Mouse (Mus musculus) hindbrain, embryonic 12.5 days (tissue): ENCODE data around the gene Rps3. TPM values are rescaled to one million over a fixed set of nuclear protein-coding genes. Genes with fewer than 3 reads are reported as not detected.
"Not testable (repeated sequence)": the region's sequence is repeated elsewhere in the genome, so short reads cannot be mapped to it uniquely, and the experiment has no call there.

Experiments used
- ATAC-seq: fragments of 200-750 bp; cut with Nextera tagmentation; 2 replicates; pipeline ENCODE4 v1.8.0; 2017; ENCODE audit warnings: moderate TSS enrichment; ENCODE audit not compliant: low FRiP score
- H3K27ac ChIP-seq: fragments of 300-500 bp; sonication (generic); 2 replicates; pipeline ENCODE4 v1.5.1; 2016; ENCODE audit warnings: mild to moderate bottlenecking
- H3K27me3 ChIP-seq: fragments of 300-500 bp; sonication (generic); 2 replicates; pipeline ENCODE4 v1.6.1; 2016; ENCODE audit warnings: mild to moderate bottlenecking
- H3K36me3 ChIP-seq: fragments of 300-500 bp; sonication (generic); 2 replicates; pipeline ENCODE4 v1.6.1; 2016; ENCODE audit warnings: mild to moderate bottlenecking
- H3K4me1 ChIP-seq: fragments of 300-500 bp; sonication (generic); 2 replicates; pipeline ENCODE4 v1.6.1; 2016
- H3K4me2 ChIP-seq: fragments of 300-500 bp; sonication (generic); replicated peaks from 2 replicates; pipeline ENCODE4 v1.6.1; 2016; ENCODE audit warnings: mild to moderate bottlenecking
- H3K4me3 ChIP-seq: fragments of 300-500 bp; sonication (generic); 2 replicates; pipeline ENCODE4 v1.5.1; 2016; ENCODE audit warnings: mild to moderate bottlenecking
- H3K9ac ChIP-seq: fragments of 300-500 bp; sonication (generic); 2 replicates; pipeline ENCODE4 v1.6.1; 2016; ENCODE audit warnings: mild to moderate bottlenecking, moderate library complexity
- H3K9me3 ChIP-seq: fragments of 300-500 bp; sonication (generic); replicated peaks from 2 replicates; pipeline ENCODE4 v1.6.1; 2016; ENCODE audit warnings: mild to moderate bottlenecking
- WGBS: fragments of 180-500 bp; shearing (Covaris S2); methylation state at CpG from one replicate; pipeline ENCODE4 v1.1.7; 2016; 5-methylcytosine and 5-hydroxymethylcytosine counted together
- polyA plus RNA-seq: library from polyadenylated mRNA; unstranded; fragments of >200 nt; fragmentation: Nextera tagmentation; extraction: Ambion mirVana; gene quantifications from 2 replicates; pipeline ENCODE4 v1.2.1, GENCODE M21; 2016

Gene Rps3
- polyA plus RNA-seq = 512 and 534 TPM in 2 replicates

GRCm38 (mm10) chr7:99483271-99483923 lies at the start of gene Rps3:
TSS of gene Rps3 (minus strand) at chr7:99483738.
- Histone ChIP-seq H3K4me3 (peak within 1 kb of the TSS; percentile 84), H3K4me1 (peaks cover 36% of the 10 kb centered on the region), H3K27me3 (peaks cover 15% of the 10 kb centered on the region), H3K4me2 (peak within 1 kb of the TSS; percentile 85), H3K9me3 (no peaks in the 10 kb centered on the region), H3K36me3 (peaks cover 37% of the 10 kb centered on the region), H3K9ac (peak within 1 kb of the TSS; percentile 96), H3K27ac (peak within 1 kb of the TSS; percentile 87)
- ATAC-seq = peak; percentile 96
- WGBS = under 1% methylated on average over 45 of the region's 45 CpGs

GRCm38 (mm10) chr7:99532526-99532925 lies 49.0 kb upstream of the Rps3 start:
- Histone ChIP-seq H3K9me3 (no peaks in the 10 kb centered on the region), H3K27ac (no peak overlapping the region), H3K4me2 (no peak overlapping the region), H3K9ac (no peak overlapping the region), H3K27me3 (no peaks in the 10 kb centered on the region; the same call in 1 of the 2 replicates), H3K36me3 (no peaks in the 10 kb centered on the region), H3K4me1 (peaks cover 30% of the 10 kb centered on the region), H3K4me3 (no peak overlapping the region)
- ATAC-seq = no peak
- WGBS = 90% methylated on average over 4 of the region's 4 CpGs

- Histone ChIP-seq H3K9me3 (no peaks in the 10 kb centered on the region), H3K27me3 (no peaks in the 10 kb centered on the region), H3K9ac (no peak overlapping the region), H3K36me3 (no peaks in the 10 kb centered on the region), H3K4me2 (no peak overlapping the region), H3K27ac (no peak overlapping the region), H3K4me1 (peaks cover 20% of the 10 kb centered on the region), H3K4me3 (no peak overlapping the region)
- ATAC-seq = no peak
- WGBS = 79% methylated on average over 3 of the region's 3 CpGs
Measured at GRCm38 (mm10) chr7:99531408-99531970, 48.0 kb upstream of the Rps3 start.

DNA sequence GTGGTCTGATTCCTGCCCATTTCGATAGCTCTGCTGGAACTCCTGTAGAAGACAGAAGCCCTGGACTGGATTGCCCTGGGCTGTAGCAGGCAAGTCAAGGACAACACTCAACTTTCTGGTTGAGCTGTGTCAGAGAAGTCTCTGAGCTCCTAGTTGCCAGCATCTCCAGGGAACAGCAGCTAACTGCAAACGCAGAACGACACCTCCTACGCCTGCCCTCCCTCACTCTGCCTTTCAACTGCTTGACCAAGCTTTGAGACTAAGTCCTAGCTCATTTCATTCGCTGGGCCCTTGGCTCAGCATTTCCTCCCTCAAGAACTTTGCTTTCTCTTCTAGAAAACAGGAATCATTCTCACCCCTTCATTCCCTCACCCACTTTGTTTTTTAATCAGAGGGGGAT lies 45.9 kb upstream of the Rps3 start:
- ATAC-seq = no peak
- H3K4me1 ChIP-seq = peaks cover 8% of the 10 kb centered on the region
- no peak overlapping the region for H3K9ac ChIP-seq
- H3K9me3 ChIP-seq = no peaks in the 10 kb centered on the region
- no peak overlapping the region for H3K4me2 ChIP-seq
- H3K27ac ChIP-seq = no peak overlapping the region
- no peak overlapping the region for H3K4me3 ChIP-seq
- WGBS = 53% methylated on average over 5 of the region's 5 CpGs
- no peaks in the 10 kb centered on the region for H3K27me3 ChIP-seq
- no peaks in the 10 kb centered on the region for H3K36me3 ChIP-seq

DNA sequence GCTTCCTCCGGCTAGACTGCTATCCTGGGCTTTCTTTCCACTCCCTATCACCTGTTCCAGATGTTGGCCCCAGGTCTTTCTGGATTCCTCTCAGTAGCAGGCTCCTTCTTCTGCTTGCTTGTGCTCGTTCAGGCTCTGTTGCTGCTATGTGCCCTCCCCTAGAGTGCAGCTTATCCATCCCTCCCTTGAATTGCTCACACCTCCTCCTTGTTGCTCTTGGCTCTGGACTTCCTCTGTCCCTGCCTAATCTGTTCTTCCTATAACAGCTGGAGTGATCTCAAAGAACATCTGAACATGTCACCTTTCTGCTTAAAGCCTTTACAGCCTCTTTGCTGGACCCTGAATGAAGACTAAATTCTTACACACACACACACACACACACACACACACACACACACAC lies 45.0 kb upstream of the Rps3 start:
- H3K4me3 ChIP-seq = no peak overlapping the region
- no peak for ATAC-seq
- no peak overlapping the region for H3K9ac ChIP-seq
- no peaks in the 10 kb centered on the region for H3K36me3 ChIP-seq
- H3K4me1 ChIP-seq = 0 out of 2 replicates have a peak, but pooled peaks cover 2% of the 10 kb centered on the region
- WGBS = 63% methylated on average over 2 of the region's 2 CpGs
- no peak overlapping the region for H3K4me2 ChIP-seq
- no peaks in the 10 kb centered on the region for H3K27me3 ChIP-seq
- no peak overlapping the region for H3K27ac ChIP-seq
- H3K9me3 ChIP-seq = no peaks in the 10 kb centered on the region

DNA sequence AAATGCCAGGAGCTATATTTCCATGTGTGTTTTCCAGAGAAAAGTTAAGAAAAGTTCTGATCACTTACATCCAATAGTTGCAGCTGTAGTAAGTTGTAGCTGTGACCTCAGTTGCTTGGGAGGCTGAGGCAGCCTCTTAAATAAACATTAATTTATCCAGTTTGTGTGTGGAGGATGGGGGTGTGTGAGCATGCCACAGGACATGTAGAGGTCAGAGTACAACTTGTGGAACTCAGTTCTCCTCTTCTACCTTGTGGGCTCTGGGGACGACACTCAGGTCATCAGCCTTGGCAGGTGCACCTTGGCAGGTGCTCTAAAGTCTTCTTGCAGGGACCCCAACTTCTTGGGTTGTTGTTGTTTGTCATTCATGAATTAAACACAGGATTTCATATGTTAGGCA lies 40.3 kb upstream of the Rps3 start:
- Histone ChIP-seq H3K36me3 (no peaks in the 10 kb centered on the region), H3K27me3 (no peaks in the 10 kb centered on the region), H3K4me1 (no peaks in the 10 kb centered on the region), H3K4me3 (no peak overlapping the region), H3K9me3 (no peaks in the 10 kb centered on the region), H3K4me2 (no peak overlapping the region), H3K9ac (no peak overlapping the region), H3K27ac (no peak overlapping the region)
- WGBS = 92% methylated on average over 1 of the region's 1 CpGs
- ATAC-seq = no peak

DNA sequence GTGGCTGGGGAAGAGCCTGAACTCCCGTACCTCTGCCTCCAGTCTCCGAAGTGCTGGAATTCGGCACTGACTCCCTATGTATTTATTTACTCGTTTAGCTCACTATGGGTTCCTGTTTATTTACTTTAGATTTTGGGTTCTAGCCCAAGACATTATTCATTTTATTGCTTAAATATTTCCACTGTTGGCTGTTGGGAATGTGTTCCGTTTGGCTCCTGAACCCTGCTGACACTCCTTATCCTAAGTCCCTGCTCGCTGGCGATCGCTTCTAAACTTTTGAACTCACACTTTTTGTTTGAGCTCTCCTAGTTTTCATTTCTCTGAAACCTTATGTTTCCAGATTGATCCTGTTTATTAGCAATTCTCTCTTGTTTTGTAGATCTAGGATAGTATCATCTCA lies 39.6 kb upstream of the Rps3 start:
- Histone ChIP-seq H3K36me3 (no peaks in the 10 kb centered on the region), H3K27ac (no peak overlapping the region), H3K4me3 (no peak overlapping the region), H3K4me1 (no peaks in the 10 kb centered on the region), H3K27me3 (no peaks in the 10 kb centered on the region), H3K4me2 (no peak overlapping the region), H3K9ac (no peak overlapping the region), H3K9me3 (no peaks in the 10 kb centered on the region)
- no peak for ATAC-seq
- WGBS = 77% methylated on average over 8 of the region's 8 CpGs

- no peaks in the 10 kb centered on the region for H3K27me3 ChIP-seq
- no peak for ATAC-seq
- H3K9me3 ChIP-seq = no peaks in the 10 kb centered on the region
- no peaks in the 10 kb centered on the region for H3K4me1 ChIP-seq
- H3K4me3 ChIP-seq = no peak overlapping the region
- WGBS = 68% methylated on average over 4 of the region's 4 CpGs
- no peak overlapping the region for H3K27ac ChIP-seq
- no peak overlapping the region for H3K9ac ChIP-seq
- H3K36me3 ChIP-seq = no peaks in the 10 kb centered on the region
- H3K4me2 ChIP-seq = no peak overlapping the region
Measured at GRCm38 (mm10) chr7:99518954-99519644, 35.6 kb upstream of the Rps3 start.

- H3K4me2 ChIP-seq = no peak overlapping the region
- no peaks in the 10 kb centered on the region for H3K27me3 ChIP-seq
- no peak overlapping the region for H3K4me3 ChIP-seq
- 86% methylated on average over 3 of the region's 3 CpGs for WGBS
- no peaks in the 10 kb centered on the region for H3K4me1 ChIP-seq
- no peaks in the 10 kb centered on the region for H3K9me3 ChIP-seq
- no peak overlapping the region for H3K27ac ChIP-seq
- no peak for ATAC-seq
- no peak overlapping the region for H3K9ac ChIP-seq
- H3K36me3 ChIP-seq = no peaks in the 10 kb centered on the region
Measured at GRCm38 (mm10) chr7:99516814-99517157, 33.2 kb upstream of the Rps3 start.

DNA sequence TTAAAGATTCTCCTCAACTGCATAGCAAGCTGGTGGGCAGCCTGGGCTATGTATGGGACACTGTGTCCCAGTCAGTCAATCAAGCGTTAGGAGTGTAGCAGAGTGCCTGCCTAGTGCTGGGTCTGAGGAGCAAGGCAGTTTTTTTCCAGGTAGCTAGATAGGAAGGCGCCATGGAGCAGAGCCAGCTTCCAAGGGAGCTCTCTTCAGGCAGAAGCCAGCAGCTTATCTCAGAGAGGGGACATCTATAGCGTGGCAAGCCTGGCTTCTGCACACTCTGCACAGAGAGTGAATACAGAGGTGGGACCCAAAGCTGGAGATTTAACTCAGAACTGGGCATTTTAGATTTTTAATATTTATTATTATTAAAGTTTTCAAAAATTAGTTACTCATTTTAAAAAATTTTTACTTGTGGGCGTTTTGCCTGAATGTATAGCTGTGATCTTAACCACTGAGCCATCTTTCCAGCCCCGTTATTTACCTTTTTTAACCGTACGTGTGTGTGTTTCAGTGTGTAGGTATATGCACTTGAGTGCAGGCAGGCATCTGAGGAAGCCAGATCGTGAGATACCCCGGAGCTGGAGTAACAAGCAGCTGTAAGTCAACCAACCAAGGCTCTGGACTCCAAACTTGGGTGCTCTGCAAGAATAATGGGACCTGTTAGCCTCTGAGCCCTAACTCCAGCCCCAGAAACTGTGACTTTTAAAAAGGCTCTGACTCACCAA lies 32.7 kb upstream of the Rps3 start:
- no peaks in the 10 kb centered on the region for H3K4me1 ChIP-seq
- no peaks in the 10 kb centered on the region for H3K36me3 ChIP-seq
- no peak overlapping the region for H3K27ac ChIP-seq
- H3K4me2 ChIP-seq = no peak overlapping the region
- H3K27me3 ChIP-seq = no peaks in the 10 kb centered on the region
- 85% methylated on average over 9 of the region's 9 CpGs for WGBS
- ATAC-seq = no peak
- H3K4me3 ChIP-seq = no peak overlapping the region
- no peak overlapping the region for H3K9ac ChIP-seq
- H3K9me3 ChIP-seq = no peaks in the 10 kb centered on the region

- 4% methylated on average over 8 of the region's 8 CpGs for WGBS
- Histone ChIP-seq H3K27ac (peak overlapping the region; percentile 40), H3K9ac (no peak overlapping the region), H3K27me3 (no peaks in the 10 kb centered on the region), H3K9me3 (no peaks in the 10 kb centered on the region), H3K4me2 (peak overlapping the region; percentile 31; the same call in 1 of the 2 replicates), H3K4me1 (peaks cover 8% of the 10 kb centered on the region), H3K36me3 (no peaks in the 10 kb centered on the region), H3K4me3 (no peak overlapping the region)
- ATAC-seq = peak; percentile 54; the same call in 1 of the 2 replicates
Measured at GRCm38 (mm10) chr7:99510087-99510501, 26.6 kb upstream of the Rps3 start.

DNA sequence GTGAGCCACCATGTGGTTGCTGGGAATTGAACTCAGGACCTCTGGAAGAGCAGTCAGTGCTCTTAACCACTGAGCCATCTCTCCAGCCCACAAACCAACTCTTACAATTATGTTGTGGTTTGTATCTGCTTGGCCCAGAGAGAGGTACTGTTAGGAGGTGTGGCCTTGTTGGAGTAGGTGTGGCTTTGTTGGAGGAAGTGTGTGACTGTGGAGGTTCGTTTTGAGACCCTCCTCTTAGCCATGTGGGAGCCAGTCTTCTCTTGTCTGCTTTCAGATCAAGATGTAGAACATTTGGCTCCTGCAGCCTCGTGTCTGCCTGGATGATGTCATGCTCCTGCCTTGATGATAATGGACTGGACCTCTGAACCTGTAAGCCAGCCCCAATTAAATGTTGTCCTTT lies 24.6 kb upstream of the Rps3 start:
- not testable (repeated sequence) for H3K4me2 ChIP-seq, H3K4me3 ChIP-seq, H3K9me3 ChIP-seq, ATAC-seq, H3K27ac ChIP-seq, H3K9ac ChIP-seq, H3K4me1 ChIP-seq, H3K27me3 ChIP-seq, H3K36me3 ChIP-seq
- WGBS = 40% methylated on average over 2 of the region's 2 CpGs
